Mouse (Mus musculus) fibroblast of lung, adult 2 months (primary cell): ENCODE results near the gene Zfp566.

Experiments used
- DNase-seq: peaks from one replicate; pipeline ENCODE4 v3.0.0-alpha.2; 2011; ENCODE audit warnings: low read depth

Gene Zfp566

DNA sequence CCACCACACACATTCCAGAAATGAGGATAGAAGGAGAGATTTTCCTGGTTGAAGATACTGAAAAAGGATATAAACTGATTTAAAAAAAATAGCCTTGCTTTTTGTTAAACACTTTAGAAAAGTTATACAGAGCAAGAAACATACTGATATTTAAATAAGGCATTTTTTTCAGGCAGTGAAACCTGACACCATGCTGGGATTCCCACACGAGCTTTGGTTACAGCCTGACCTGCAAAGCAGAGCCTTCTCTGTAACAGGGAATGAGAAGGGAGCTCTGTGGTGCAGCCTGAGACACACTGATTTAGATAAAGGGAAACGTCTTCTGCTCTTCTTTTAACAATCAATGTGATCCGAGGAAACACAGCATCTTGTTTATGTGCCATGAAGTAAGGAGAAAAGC lies 36.7 kb downstream of the Zfp566 start:
- no peak for DNase-seq

DNA sequence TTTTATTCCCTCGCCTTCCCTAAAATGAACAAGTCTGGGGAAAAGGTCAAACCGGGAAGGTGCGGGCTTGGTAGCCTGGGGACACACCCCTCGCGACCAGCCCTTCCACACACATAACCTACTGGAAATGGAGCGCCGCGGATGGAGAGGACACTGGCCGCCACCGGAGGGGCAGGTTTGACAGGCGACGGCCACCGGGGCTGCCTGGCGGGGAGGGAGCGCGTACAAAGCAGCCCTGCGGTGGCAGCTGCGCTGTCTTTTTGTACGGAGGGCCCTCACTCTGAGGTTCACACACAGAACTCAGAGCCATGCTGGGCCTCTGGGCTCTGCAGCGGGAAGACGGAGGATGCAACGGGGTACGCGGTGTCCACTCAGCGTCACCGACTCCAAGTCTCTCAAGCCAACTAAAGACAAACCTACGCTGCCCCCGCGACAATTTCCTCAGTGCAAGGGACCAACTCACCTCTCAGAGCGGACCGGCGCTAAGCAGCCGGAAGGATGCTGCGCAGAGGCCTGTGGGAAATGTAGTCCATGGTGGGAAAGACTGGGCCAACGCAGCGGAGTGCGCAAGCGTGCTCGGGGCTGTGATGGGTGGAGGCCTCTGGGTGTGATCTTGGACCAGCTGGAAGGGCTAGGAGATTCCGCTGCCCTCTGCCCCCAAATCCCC lies 39.3 kb downstream of the Zfp566 start, which contains the start of gene Zfp14:
Gene Zfp14 (minus strand): TSS at position 499 of the 667 bp plus-strand sequence.
- peak; percentile 74 for DNase-seq

DNA sequence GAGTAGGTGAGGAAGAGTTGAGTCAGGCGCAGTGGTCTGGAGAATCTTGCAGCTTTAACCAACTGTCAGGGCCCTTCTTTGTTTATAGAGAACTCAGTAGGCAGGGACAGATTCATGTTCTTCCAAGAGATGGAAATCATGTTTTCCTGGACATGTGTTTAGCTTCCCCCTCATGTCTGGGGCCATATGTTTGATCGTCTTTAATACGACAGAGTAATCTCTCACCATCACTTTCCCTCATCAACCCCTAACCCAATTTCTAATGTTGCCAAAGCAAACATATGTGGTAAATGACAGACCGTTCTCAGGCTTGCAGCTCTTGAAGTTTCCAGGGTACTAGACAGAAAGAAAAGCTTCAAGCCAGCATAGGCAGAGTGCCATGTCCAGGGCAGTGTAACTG lies 42.2 kb downstream of the Zfp566 start:
- no peak for DNase-seq

DNA sequence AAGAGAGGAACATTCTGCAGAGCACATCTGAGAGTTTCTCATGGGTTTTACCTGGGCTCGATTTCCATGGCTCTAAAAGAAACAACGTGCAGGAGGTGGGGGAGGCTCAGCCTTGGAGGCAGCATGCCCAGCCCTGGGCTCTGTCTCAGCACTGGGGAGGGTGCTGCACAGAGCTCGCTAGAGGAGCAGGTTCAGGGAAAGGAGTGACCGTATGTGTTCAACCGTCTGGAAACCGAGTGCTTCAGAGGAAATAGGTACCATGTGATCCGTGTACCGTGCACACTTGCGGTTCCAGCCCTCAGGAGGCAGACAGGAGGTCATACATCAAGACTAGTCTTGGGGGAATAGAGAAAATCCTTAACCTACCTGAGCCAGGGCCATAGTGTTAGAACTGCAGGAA lies 46.0 kb downstream of the Zfp566 start:
- no peak for DNase-seq

DNA sequence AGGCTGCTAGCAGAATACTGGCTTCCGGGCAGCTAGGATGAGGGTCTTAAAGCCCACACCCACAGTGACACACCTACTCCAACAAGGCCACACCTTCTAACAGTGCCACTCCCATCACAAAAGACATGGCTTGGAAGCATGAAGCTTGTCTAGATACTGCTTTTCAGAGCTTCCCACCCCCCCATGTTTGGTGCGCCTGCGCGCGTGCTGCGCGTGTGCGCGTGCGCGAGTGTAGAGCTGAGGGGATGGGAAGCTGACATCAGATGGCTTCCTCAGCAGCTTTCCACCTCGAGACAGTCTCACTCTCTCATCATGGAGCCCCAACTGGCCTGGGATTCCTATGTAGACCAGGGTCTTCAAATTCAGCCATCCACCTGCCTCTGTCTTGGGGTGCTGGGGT lies 56.0 kb downstream of the Zfp566 start:
- no peak for DNase-seq

DNA sequence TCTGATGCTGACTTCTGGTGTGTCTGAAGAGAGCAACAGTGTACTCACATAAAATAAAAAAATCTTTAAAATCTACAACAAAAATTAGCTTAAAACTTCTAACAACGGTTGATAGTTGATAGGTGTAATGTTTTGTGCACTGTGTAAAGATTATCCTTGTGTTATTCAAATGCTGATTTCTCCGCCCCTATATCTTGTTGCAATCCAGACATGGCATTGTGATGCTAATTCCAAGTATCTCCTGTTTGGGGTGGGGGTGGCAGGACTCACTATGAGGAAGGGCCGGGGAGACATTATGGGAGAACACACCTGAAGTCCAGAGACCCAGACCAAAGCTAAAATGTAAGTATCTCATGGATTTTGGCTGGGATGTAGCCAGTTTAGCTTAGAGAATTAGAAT lies 58.9 kb downstream of the Zfp566 start:
- no peak for DNase-seq

GRCm38 (mm10) chr7:30030677-30031076 lies 59.6 kb downstream of the Zfp566 start:
- no peak for DNase-seq

DNA sequence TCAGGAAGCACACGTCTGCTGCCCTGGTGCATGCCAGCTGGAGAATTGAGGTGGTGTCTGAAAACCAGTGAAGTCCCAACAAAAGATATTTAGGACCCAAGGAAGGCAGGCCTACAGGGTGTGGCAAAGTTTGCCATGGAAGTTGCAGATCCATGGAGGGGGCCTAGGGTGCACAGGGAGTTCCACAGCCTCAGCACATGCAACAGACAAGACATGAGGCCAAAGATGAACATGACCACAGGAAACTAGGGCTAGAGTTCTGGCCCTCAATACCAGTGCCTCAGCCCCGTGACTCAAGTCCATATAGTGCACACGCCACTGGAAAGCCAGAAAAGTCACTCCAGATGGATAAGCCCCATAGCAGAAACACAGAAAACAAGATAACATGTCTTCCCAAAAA lies 61.8 kb downstream of the Zfp566 start:
- no peak for DNase-seq
